In the genomic region with DNA sequence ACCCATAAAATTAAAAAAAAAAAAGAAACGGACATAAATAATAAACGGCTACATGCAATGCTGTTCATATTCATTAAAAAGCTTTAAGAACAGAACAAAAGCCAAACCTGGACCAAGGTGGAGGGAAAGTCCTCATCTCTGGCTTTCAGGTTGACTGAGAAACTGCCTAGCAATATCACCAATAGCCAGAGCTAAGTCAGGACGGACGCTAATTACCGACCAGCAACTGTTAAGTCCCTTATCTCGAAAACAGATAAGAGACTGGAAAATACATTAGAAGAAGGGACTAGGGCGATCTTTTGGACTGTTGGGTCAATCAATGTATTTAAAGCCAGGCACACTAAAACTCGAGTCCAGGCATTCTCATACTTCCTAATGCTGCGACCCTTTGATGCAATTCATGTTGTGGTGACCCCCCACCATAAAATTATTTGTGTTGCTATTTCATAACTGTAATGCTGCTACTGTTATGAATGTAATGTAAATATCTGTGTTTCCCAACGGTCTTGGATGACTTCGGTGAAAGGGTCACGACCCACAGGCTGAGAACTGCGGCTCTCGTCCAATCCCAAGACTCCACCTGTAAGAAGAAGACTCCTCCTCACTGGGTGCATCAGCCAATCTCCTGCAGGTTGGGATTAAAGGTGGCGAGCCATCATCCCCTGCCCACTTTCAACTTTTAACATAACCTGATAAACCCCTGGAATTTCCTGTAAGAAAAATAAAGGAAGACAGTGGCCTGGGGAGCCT, we compare ENCODE assay signal across 22 mouse cellular contexts.
"Had no signal": no experiment of that assay in that cellular context is flagged by ENCODE, and none has a peak within 500 bp of the region (broad histone marks: within the 10 kb centered on the region; RNA-seq: fewer than 3 reads in every experiment).

No protein-coding gene starts in this region.

- ATAC-seq: inflammation-experienced regulatory T-cells, adult 6 months; midbrain, embryonic 13.5 days; midbrain, embryonic 16.5 days had no signal

- H3K9ac ChIP-seq: kidney, embryonic 15.5 days; liver, embryonic 15.5 days; midbrain, embryonic 13.5 days; neural tube, embryonic 13.5 days had no signal

- H3K4me2 ChIP-seq: kidney, embryonic 15.5 days; liver, embryonic 15.5 days; midbrain, embryonic 13.5 days; neural tube, embryonic 13.5 days had no signal

- DNase-seq: kidney, adult 11 months; kidney, adult 8-10 months; kidney, postnatal 10 days; kidney, postnatal 36 days; layer of hippocampus, postnatal 36 days; lung, adult 2 months; lung, postnatal 14 days; lung, postnatal 4 days; retina, postnatal 1 day; right cerebral cortex, postnatal 25 days; thymus, adult 2 months; thymus, postnatal 25 days had no signal

- H3K27me3 ChIP-seq: kidney, embryonic 15.5 days; liver, embryonic 15.5 days; midbrain, embryonic 13.5 days; neural tube, embryonic 13.5 days had no signal

- H3K27ac ChIP-seq: kidney, embryonic 15.5 days; left cerebral cortex, adult 2 months; liver, embryonic 15.5 days; midbrain, embryonic 10.5 days; midbrain, embryonic 13.5 days; neural tube, embryonic 13.5 days; stomach, postnatal 0 days had no signal

- H3K4me3 ChIP-seq: kidney, embryonic 15.5 days; left cerebral cortex, adult 2 months; liver, embryonic 15.5 days; midbrain, embryonic 10.5 days; midbrain, embryonic 13.5 days; myocyte; neural tube, embryonic 13.5 days had no signal

- H3K4me1 ChIP-seq: kidney, embryonic 15.5 days; midbrain, embryonic 10.5 days; midbrain, embryonic 13.5 days; neural tube, embryonic 13.5 days had no signal

- H3K9me3 ChIP-seq: kidney, embryonic 15.5 days; liver, embryonic 15.5 days; midbrain, embryonic 10.5 days; midbrain, embryonic 13.5 days; neural tube, embryonic 13.5 days had no signal

- H3K36me3 ChIP-seq: kidney, embryonic 15.5 days; liver, embryonic 15.5 days; midbrain, embryonic 10.5 days; midbrain, embryonic 13.5 days; neural tube, embryonic 13.5 days had no signal
